Mouse (Mus musculus): ENCODE measurements around the gene Nol4l.
"Not testable (repeated sequence)": the region's sequence is repeated elsewhere in the genome, so short reads cannot be mapped to it uniquely, and the experiment has no call there.

Nol4l gene

DNA sequence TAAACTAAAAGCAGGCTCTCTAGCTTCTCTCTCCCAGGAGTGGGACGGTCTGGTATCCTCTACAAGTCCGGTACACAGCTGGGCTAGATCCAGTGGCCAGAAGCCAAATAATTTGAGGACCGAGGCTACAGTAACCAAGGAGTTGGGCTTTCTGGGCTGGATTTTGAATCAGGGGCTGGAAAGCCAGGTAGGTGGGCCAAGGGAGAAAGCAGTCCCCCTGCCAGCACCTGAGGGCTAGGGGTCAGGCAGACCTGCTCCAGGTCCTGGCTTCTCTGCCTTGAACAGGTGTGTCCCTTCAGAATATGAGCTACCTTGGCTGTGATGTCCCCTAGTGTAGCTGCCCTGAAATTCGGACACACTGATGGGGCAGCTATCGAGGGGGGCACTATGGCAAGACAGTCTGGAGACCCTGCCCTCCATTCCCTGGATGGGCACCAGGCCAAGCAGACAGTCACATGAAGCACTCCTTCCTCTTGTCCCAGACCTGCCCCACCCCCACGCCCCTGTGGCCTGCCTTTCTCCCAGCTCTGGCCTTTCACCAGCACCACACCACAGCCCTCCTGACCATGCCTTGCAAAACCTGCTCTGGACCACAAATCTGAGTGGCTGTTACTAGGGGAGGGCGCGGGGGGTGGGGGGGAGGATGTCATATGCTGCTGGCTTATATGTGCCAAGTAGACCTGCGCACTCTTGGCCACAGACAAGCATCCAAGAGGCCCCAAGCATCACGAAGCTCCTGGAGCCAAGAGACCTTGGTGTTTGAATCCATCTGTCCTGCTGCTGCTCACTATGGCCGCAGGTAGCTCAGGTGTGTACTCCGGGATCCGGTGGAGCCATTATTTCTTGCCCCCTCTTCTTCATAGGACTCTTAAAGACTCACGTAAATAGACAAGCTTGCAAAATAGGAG is 17.1 kb downstream of the Nol4l start:
- DNase-seq (ENCODE audit: low read depth in 1 of 2, low spot score in 2 of 2) = no peak

- DNase-seq (ENCODE audit: low read depth in 1 of 2, low spot score in 2 of 2) = no peak
Measured at GRCm38 (mm10) chr2:153511562-153511961, 18.2 kb downstream of the Nol4l start.

GRCm38 (mm10) chr2:153510136-153510535 is 19.6 kb downstream of the Nol4l start:
- no peak for DNase-seq (ENCODE audit: low read depth in 1 of 2, low spot score in 2 of 2)

DNA sequence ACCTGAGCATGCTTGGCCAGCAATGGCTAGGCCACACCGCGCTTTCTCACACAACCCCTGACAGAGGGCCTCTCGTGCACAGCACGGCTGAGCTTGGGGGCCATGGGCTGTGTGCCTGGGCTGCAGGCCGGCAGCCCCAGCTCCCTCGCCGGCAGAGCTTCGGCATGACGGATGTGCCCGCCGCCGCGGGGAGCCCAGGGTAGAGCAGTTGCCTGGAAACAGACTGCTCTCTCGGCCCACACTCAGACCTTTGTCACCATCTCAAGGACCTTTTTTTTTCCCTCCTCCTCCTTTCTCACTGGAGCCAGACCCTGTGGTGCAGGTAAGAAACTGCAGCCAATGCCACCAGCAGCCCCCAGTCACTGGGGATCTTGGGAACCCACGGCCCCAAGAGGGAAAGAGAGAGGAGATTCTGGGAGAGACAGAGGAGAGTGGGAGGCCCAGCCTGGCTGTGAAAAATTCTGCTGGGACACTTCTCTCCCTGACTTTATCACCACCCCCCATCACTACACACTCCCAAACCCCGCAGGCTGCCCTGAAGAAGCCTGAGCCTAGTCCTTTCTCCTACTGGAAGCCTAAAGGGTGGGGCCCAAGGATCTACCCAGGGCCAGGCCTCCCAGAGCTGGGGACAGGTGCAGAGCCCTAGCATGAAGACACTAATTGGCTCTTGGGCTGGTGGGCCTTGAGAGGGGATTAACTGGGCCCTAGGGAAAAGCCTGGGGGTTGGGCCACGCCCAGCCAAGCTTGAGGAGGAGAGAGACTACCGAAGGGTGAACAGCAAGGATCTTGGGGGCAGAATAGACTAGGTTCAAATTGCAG is 20.4 kb downstream of the Nol4l start:
- DNase-seq (ENCODE audit: low read depth in 1 of 2, low spot score in 2 of 2) = no peak

GRCm38 (mm10) chr2:153508405-153508804 is 21.4 kb downstream of the Nol4l start:
- no peak for DNase-seq (ENCODE audit: low read depth in 1 of 2, low spot score in 2 of 2)

- no peak for DNase-seq (ENCODE audit: low read depth in 1 of 2, low spot score in 2 of 2)
Measured at GRCm38 (mm10) chr2:153507969-153508368, 21.8 kb downstream of the Nol4l start.

GRCm38 (mm10) chr2:153506385-153506784 is 23.4 kb downstream of the Nol4l start:
- no peak for DNase-seq (ENCODE audit: low read depth in 1 of 2, low spot score in 2 of 2)

DNA sequence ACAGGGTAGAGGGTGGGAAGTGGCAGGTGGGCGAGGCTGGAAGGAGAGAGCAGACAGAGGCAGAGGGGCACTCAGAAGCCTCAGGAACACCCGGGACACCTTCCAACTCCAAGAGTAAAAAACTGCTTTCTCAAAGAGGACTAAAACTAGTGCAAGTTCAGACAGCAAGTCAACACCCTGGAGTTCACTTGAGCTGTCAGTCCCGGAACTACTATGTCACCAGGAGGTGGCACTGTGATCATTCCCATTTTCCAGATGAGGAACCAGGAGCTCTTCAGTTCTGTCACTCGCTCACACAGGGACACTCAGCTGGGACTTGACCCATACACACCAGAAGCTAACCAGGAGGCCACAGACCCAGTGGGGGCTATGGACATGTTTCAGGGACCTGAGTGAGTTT is 30.6 kb downstream of the Nol4l start:
- no peak for DNase-seq (ENCODE audit: low read depth in 1 of 2, low spot score in 2 of 2)

- DNase-seq (ENCODE audit: low read depth in 1 of 2, low spot score in 2 of 2) = no peak
Measured at GRCm38 (mm10) chr2:153496898-153497297, 32.9 kb downstream of the Nol4l start.

- no peak for DNase-seq (ENCODE audit: low read depth in 1 of 2, low spot score in 2 of 2)
Measured at GRCm38 (mm10) chr2:153496301-153496700, 33.5 kb downstream of the Nol4l start.

GRCm38 (mm10) chr2:153495818-153496217 is 34.0 kb downstream of the Nol4l start:
- DNase-seq (ENCODE audit: low read depth in 1 of 2, low spot score in 2 of 2) = no peak

DNA sequence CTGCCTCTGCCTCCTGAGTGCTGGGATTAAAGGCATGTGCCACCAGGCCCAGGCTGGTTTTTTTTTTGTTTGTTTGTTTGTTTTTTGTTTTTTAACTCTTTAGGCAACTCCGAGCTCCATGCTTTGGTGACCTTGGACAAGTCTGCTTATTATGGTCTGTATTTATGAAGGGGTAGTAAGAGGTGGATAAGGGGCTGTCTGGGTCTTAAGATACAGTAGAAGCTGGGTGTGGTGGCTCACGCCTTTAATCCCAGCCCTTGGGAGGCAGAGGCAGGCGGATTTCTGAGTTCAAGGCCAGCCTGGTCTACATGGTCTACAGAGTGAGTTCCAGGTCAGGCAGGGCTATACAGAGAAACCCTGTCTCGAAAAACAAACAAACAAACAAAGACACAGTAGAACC is 34.4 kb downstream of the Nol4l start:
- not testable (repeated sequence) for DNase-seq (ENCODE audit: low read depth in 1 of 2, low spot score in 2 of 2)

DNA sequence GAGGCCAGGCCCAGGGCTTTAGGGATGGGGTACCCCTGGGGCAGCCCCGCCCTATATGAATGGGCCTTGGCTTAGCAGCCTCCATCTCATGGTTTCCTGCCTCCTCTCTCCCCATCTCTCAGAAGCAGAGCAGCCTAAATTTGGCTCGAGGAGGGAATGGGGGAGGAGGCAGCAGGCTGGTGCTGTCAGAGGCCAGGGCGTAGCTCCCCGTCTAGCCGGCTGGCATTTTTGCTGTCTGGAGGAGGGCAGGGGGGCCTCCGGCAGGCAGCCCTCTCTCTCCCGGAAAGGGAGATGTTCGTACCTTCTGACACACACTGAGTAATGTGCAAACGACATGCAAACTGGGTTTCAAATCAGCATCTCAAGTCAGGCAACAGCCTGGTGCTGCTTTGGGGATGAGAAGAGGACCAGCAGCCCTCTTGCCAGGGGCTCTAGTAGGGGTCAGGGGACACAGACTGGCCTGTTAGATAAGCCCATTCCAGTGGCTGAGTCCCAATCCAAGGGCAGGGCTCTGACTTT is 35.4 kb downstream of the Nol4l start:
- DNase-seq (ENCODE audit: low read depth in 1 of 2, low spot score in 2 of 2) = no peak

GRCm38 (mm10) chr2:153493781-153494292 is 35.9 kb downstream of the Nol4l start:
- no peak for DNase-seq (ENCODE audit: low read depth in 1 of 2, low spot score in 2 of 2)

DNA sequence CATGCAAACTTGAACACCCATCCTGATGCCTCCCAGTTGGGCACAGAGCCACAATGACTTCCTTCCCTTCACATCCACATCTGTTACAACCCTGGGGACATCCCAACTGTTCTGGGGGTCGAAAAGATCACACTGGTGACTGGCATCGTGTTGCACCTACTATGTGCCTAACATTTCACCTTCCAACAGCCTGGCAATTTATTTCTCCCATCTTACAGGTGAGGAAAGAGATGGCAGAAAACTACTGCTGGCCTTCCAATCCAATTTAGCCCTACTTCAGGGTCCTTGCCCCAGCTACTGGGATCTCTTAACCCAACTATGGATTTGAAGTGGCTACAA is 36.4 kb downstream of the Nol4l start:
- no peak for DNase-seq (ENCODE audit: low read depth in 1 of 2, low spot score in 2 of 2)

DNA sequence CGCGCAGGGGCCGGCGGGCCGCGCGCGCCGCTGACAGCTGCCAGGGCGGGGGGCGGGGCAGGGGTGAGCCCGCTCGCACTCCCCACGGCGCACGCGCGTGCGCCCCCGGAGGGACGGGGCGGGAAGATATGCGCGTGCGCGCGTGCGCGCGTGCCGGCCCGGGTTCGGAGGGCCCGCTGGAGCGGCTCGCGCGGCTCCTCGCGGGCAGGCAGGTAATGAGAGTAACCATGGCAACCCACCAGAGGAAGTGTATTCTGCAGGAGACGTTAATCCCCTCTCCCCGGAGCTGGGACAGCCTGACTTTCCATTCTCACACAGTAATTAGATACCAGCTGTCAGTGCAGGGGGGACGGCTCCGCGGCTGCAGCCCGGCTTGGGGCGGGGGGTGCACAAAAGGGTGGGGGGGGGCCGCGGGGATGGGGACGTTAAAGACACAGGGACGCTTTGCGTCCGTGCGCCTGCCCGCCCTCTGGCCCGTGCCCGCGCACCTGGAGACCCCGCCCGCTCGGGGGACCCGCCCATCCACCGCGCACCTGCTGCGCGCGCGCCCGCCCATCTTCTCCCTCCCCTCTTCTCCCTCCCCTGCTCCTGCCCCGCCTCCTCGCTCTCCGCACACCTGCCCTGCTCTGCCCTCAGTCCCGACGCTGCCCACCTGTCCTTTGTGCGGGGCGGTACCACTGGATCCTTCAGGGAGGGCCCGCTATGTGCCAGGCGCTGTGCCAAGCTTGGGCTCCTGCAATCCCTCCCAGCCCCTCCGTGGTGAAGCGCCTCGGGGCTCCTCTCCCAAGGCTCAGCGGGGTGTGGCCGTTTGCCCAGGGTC is 37.0 kb downstream of the Nol4l start, which contains the start of gene 4930404H24Rik:
Gene 4930404H24Rik, plus strand, starts transcription at position 218 of the 820 bp plus-strand sequence.
- no peak for DNase-seq (ENCODE audit: low read depth in 1 of 2, low spot score in 2 of 2)

DNA sequence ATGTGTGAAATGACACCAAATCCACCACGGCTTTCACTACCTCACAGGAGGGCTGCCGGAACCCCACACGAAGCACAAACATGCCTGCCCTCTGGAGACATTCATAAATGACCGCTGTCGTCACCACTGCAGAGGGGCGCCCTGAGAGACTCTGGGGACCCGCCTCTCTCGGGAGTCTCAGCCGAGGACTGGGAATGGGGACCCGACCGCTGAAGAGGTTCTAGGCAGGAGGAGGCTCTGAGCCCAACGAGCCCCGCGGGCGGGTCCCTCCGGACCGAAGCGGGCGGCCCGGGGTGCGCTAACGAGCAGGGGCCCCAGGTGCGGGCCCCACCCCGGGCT is 37.6 kb downstream of the Nol4l start:
- DNase-seq (ENCODE audit: low read depth in 1 of 2, low spot score in 2 of 2) = no peak

GRCm38 (mm10) chr2:153491512-153492178 is 38.1 kb downstream of the Nol4l start:
- no peak for DNase-seq (ENCODE audit: low read depth in 1 of 2, low spot score in 2 of 2)

GRCm38 (mm10) chr2:153490940-153491339 is 38.8 kb downstream of the Nol4l start:
- no peak for DNase-seq (ENCODE audit: low read depth in 1 of 2, low spot score in 2 of 2)

- DNase-seq (ENCODE audit: low read depth in 1 of 2, low spot score in 2 of 2) = no peak
Measured at GRCm38 (mm10) chr2:153490116-153490515, 39.7 kb downstream of the Nol4l start.
